Mouse (Mus musculus): Measurements from ENCODE around the gene Spef1. TPM values are rescaled to one million over a fixed set of nuclear protein-coding genes. Genes with fewer than 3 reads are reported as not detected.
"Not testable (repeated sequence)": the region's sequence is repeated elsewhere in the genome, so short reads cannot be mapped to it uniquely, and the experiment has no call there.

Spef1 gene
- polyA plus RNA-seq, 2 experiments: 6.7 to 16.3 TPM

DNA sequence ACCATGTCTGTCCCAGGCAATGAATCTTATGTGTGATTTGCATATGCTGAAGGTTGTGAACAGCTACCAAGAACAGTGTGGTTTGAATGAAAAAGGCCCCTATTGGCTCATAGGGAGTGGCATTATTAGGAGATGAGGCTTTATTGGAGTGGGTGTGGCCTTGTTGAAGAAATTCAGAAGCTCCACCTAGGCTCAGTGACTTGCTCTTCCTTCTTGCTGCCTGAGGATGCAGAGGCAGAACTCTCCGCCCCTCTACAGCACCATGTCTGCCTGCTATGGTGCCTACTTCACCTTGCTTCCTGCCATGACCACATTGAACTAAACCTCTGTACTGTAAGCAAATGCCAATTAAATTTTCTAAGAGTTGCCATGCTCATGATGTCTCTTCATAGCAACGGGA lies 45.5 kb upstream of the Spef1 start:
- 85% methylated on average over 2 of the region's 2 CpGs for WGBS
- no peak for TF ChIP-seq POLR2A (IDR thresholded peaks at IDR 0.05; ENCODE audit: borderline replicate concordance, extremely low read depth, insufficient read depth, insufficient read length)
- H3K27ac ChIP-seq (replicated peaks; ENCODE audit: low read depth, low read length): no peak overlapping the region
- peaks cover 4% of the 10 kb centered on the region; the same call in 1 of the 2 replicates for H3K36me3 ChIP-seq (ENCODE audit: control insufficient read depth, insufficient read depth, low read length)
- H3K9me3 ChIP-seq (ENCODE audit: control insufficient read depth, low read length): no peaks in the 10 kb centered on the region
- no peak overlapping the region for H3K9ac ChIP-seq (ENCODE audit: low read depth, low read length, severe bottlenecking)
- H3K4me3 ChIP-seq (replicated peaks; ENCODE audit: low read length): no peak overlapping the region
- no peak for ATAC-seq (ENCODE audit: low FRiP score, low read depth)
- peaks cover 14% of the 10 kb centered on the region for H3K4me1 ChIP-seq (ENCODE audit: control insufficient read depth, insufficient read depth, low read length)
- no peak overlapping the region for H3K4me2 ChIP-seq (replicated peaks; ENCODE audit: low read depth, low read length, severe bottlenecking)
- DNase-seq (ENCODE audit: low spot score): no peak
- no peaks in the 10 kb centered on the region for H3K27me3 ChIP-seq (ENCODE audit: control insufficient read depth, insufficient read depth, low read length)

DNA sequence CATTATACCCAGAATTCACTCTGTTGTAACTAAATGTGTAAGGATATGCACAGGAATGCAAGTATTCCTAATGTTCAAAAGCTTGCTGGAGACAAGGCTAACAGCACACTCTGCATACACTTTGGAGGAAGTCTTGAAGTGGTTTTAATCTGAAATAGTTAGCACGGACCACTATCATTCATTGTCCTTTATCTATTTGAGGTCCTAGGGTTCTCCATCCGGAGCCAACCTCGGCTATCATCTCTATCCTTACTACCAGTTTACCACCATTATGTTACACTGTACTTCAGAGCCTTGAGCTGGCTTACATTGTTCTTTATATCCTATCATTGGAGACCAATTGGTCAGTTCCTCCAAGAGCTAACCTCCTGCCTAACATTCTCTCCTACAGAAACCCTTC lies 40.2 kb upstream of the Spef1 start:
- no peak for TF ChIP-seq POLR2A (IDR thresholded peaks at IDR 0.05; ENCODE audit: borderline replicate concordance, extremely low read depth, insufficient read depth, insufficient read length)
- 90% methylated on average over 3 of the region's 3 CpGs for WGBS
- DNase-seq (ENCODE audit: low spot score) (no peak), ATAC-seq (ENCODE audit: low FRiP score, low read depth) (no peak)
- Histone ChIP-seq H3K27me3 (ENCODE audit: control insufficient read depth, insufficient read depth, low read length) (no peaks in the 10 kb centered on the region), H3K27ac (replicated peaks; ENCODE audit: low read depth, low read length) (no peak overlapping the region), H3K9ac (ENCODE audit: low read depth, low read length, severe bottlenecking) (no peak overlapping the region), H3K4me2 (replicated peaks; ENCODE audit: low read depth, low read length, severe bottlenecking) (no peak overlapping the region), H3K36me3 (ENCODE audit: control insufficient read depth, insufficient read depth, low read length) (no peaks in the 10 kb centered on the region), H3K4me3 (replicated peaks; ENCODE audit: low read length) (no peak overlapping the region), H3K9me3 (ENCODE audit: control insufficient read depth, low read length) (no peaks in the 10 kb centered on the region), H3K4me1 (ENCODE audit: control insufficient read depth, insufficient read depth, low read length) (no peaks in the 10 kb centered on the region)

- not testable (repeated sequence) for H3K27me3 ChIP-seq (ENCODE audit: control insufficient read depth, insufficient read depth, low read length); H3K27ac ChIP-seq (replicated peaks; ENCODE audit: low read depth, low read length); H3K9me3 ChIP-seq (ENCODE audit: control insufficient read depth, low read length); DNase-seq (ENCODE audit: low spot score); ATAC-seq (ENCODE audit: low FRiP score, low read depth); H3K36me3 ChIP-seq (ENCODE audit: control insufficient read depth, insufficient read depth, low read length); H3K4me1 ChIP-seq (ENCODE audit: control insufficient read depth, insufficient read depth, low read length); H3K4me2 ChIP-seq (replicated peaks; ENCODE audit: low read depth, low read length, severe bottlenecking); H3K4me3 ChIP-seq (replicated peaks; ENCODE audit: low read length); H3K9ac ChIP-seq (ENCODE audit: low read depth, low read length, severe bottlenecking)
- WGBS: 58% methylated on average over 2 of the region's 2 CpGs
These were observed 39.6 kb upstream of the Spef1 start for GRCm38 (mm10) chr2:131226669-131227068.

DNA sequence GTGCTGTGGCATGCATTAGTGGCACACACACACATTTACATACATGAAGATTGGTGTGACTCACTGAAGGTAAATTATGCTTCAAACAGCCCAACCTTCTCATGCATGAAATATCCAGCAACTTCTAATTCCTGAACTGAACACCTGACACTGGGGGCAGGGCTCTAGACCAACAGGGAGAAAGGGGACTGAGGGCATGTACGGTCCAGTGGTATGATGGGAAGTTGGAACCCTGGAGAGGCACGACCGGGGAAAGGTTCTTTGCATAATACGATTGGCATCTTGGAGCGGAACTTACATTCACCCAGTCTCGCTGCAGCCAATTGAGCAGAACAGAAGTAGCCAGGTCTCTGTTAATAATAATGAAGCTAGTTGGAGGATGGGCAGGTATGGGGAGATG lies 38.1 kb upstream of the Spef1 start:
- Histone ChIP-seq H3K9me3 (ENCODE audit: control insufficient read depth, low read length) (no peaks in the 10 kb centered on the region), H3K27ac (replicated peaks; ENCODE audit: low read depth, low read length) (no peak overlapping the region), H3K4me3 (replicated peaks; ENCODE audit: low read length) (no peak overlapping the region), H3K36me3 (ENCODE audit: control insufficient read depth, insufficient read depth, low read length) (no peaks in the 10 kb centered on the region), H3K9ac (ENCODE audit: low read depth, low read length, severe bottlenecking) (no peak overlapping the region), H3K4me2 (replicated peaks; ENCODE audit: low read depth, low read length, severe bottlenecking) (no peak overlapping the region), H3K27me3 (ENCODE audit: control insufficient read depth, insufficient read depth, low read length) (no peaks in the 10 kb centered on the region), H3K4me1 (ENCODE audit: control insufficient read depth, insufficient read depth, low read length) (no peaks in the 10 kb centered on the region)
- ATAC-seq (ENCODE audit: low FRiP score, low read depth) (no peak), DNase-seq (ENCODE audit: low spot score) (no peak)
- 86% methylated on average over 6 of the region's 6 CpGs for WGBS
- TF ChIP-seq POLR2A (IDR thresholded peaks at IDR 0.05; ENCODE audit: borderline replicate concordance, extremely low read depth, insufficient read depth, insufficient read length): no peak

DNA sequence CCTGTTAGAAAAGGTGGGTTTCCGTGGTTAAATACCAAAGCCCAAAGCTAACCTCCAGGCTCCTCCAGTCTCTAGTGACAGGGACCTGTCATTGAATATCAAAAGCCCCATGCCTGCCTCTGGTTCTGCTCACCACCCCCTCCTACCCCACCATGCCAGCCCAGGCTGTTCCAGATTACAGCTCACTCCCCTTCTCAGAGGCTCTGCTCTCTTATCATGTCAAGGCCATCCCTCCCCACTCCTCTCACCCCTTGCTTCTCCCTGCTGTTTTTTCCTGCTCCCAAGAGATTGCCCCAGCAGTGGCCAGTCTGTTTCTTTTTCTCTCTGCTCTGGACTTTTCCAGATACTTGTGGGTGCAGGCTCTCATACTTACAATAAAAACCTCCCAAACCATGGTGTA lies 36.5 kb upstream of the Spef1 start:
- no peaks in the 10 kb centered on the region for H3K4me1 ChIP-seq (ENCODE audit: control insufficient read depth, insufficient read depth, low read length)
- no peak overlapping the region for H3K9ac ChIP-seq (ENCODE audit: low read depth, low read length, severe bottlenecking)
- DNase-seq (ENCODE audit: low spot score) (no peak), ATAC-seq (ENCODE audit: low FRiP score, low read depth) (no peak)
- no peak overlapping the region for H3K4me2 ChIP-seq (replicated peaks; ENCODE audit: low read depth, low read length, severe bottlenecking)
- H3K9me3 ChIP-seq (ENCODE audit: control insufficient read depth, low read length): no peaks in the 10 kb centered on the region
- no peak overlapping the region for H3K27ac ChIP-seq (replicated peaks; ENCODE audit: low read depth, low read length)
- no peak for TF ChIP-seq POLR2A (IDR thresholded peaks at IDR 0.05; ENCODE audit: borderline replicate concordance, extremely low read depth, insufficient read depth, insufficient read length)
- no peaks in the 10 kb centered on the region for H3K27me3 ChIP-seq (ENCODE audit: control insufficient read depth, insufficient read depth, low read length)
- H3K4me3 ChIP-seq (replicated peaks; ENCODE audit: low read length): no peak overlapping the region
- 50% methylated on average over 1 of the region's 1 CpGs for WGBS
- no peaks in the 10 kb centered on the region for H3K36me3 ChIP-seq (ENCODE audit: control insufficient read depth, insufficient read depth, low read length)

DNA sequence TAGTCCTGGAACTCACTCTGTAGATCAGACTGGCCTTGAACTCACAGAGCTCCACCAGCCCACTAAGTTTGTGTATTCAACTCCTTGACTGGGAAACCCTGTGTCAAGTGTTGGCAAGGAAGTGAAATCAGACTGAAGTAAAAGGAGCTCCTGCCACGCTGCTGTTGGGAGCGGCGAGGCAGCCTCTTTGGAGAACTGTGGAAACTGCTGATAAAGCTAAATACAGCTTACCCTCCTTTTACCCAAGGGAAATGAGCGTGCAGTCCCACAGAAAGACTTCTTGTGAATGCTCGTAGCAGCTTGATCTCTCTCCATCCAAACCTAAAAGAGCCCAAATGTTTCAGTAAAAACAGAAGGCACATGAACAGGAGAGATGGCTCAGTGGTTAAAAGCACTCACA lies 35.5 kb upstream of the Spef1 start:
- DNase-seq (ENCODE audit: low spot score): no peak
- WGBS: 61% methylated on average over 5 of the region's 5 CpGs

More for the DNA sequence above, 35.5 kb upstream of the Spef1 start:
- H3K9ac ChIP-seq (ENCODE audit: low read depth, low read length, severe bottlenecking): no peak overlapping the region
- TF ChIP-seq POLR2A (IDR thresholded peaks at IDR 0.05; ENCODE audit: borderline replicate concordance, extremely low read depth, insufficient read depth, insufficient read length): no peak
- H3K27ac ChIP-seq (replicated peaks; ENCODE audit: low read depth, low read length): no peak overlapping the region
- no peaks in the 10 kb centered on the region for H3K27me3 ChIP-seq (ENCODE audit: control insufficient read depth, insufficient read depth, low read length)
- no peaks in the 10 kb centered on the region for H3K36me3 ChIP-seq (ENCODE audit: control insufficient read depth, insufficient read depth, low read length)
- H3K4me3 ChIP-seq (replicated peaks; ENCODE audit: low read length): no peak overlapping the region
- ATAC-seq (ENCODE audit: low FRiP score, low read depth): no peak
- H3K9me3 ChIP-seq (ENCODE audit: control insufficient read depth, low read length): no peaks in the 10 kb centered on the region
- no peak overlapping the region for H3K4me2 ChIP-seq (replicated peaks; ENCODE audit: low read depth, low read length, severe bottlenecking)
- no peaks in the 10 kb centered on the region for H3K4me1 ChIP-seq (ENCODE audit: control insufficient read depth, insufficient read depth, low read length)

Data from limb, embryonic 14.5 days (tissue).